Mouse (Mus musculus) neural tube, embryonic 12.5 days (tissue): ENCODE results near the gene Tppp2. TPM values are rescaled to one million over a fixed set of nuclear protein-coding genes. Genes with fewer than 3 reads are reported as not detected.
"Not testable (repeated sequence)": the region's sequence is repeated elsewhere in the genome, so short reads cannot be mapped to it uniquely, and the experiment has no call there.

ENCODE experiments used
- ATAC-seq: fragments of 200-750 bp; cut with Nextera tagmentation; 2 replicates; pipeline ENCODE4 v1.8.0; 2017; ENCODE audit warnings: low read depth, mild to moderate bottlenecking, moderate TSS enrichment, moderate library complexity; ENCODE audit not compliant: low FRiP score
- H3K27ac ChIP-seq: fragments of 300-500 bp; sonication (generic); 2 replicates; pipeline ENCODE4 v1.5.1; 2016
- H3K27me3 ChIP-seq: fragments of 300-500 bp; sonication (generic); replicated peaks from 2 replicates; pipeline ENCODE4 v1.6.1; 2016; ENCODE audit warnings: mild to moderate bottlenecking
- H3K36me3 ChIP-seq: fragments of 300-500 bp; sonication (generic); 2 replicates; pipeline ENCODE4 v1.6.1; 2016; ENCODE audit warnings: mild to moderate bottlenecking
- H3K4me1 ChIP-seq: fragments of 300-500 bp; sonication (generic); 2 replicates; pipeline ENCODE4 v1.6.1; 2016
- H3K4me2 ChIP-seq: fragments of 300-500 bp; sonication (generic); replicated peaks from 2 replicates; pipeline ENCODE4 v1.6.1; 2016; ENCODE audit warnings: mild to moderate bottlenecking
- H3K4me3 ChIP-seq: fragments of 300-500 bp; sonication (generic); 2 replicates; pipeline ENCODE4 v1.5.1; 2016
- H3K9ac ChIP-seq: fragments of 300-500 bp; sonication (generic); 2 replicates; pipeline ENCODE4 v1.6.1; 2016; ENCODE audit warnings: mild to moderate bottlenecking
- H3K9me3 ChIP-seq: fragments of 300-500 bp; sonication (generic); 2 replicates; pipeline ENCODE4 v1.6.1; 2016; ENCODE audit warnings: mild to moderate bottlenecking
- WGBS: fragments of 180-500 bp; shearing (Covaris S2); methylation state at CpG from one replicate; pipeline ENCODE4 v1.1.7; 2016; 5-methylcytosine and 5-hydroxymethylcytosine counted together
- polyA plus RNA-seq: library from polyadenylated mRNA; unstranded; fragments of >200 nt; fragmentation: Nextera tagmentation; extraction: Ambion mirVana; gene quantifications from 2 replicates; pipeline ENCODE4 v1.2.1, GENCODE M21; 2016

Tppp2 gene
- polyA plus RNA-seq, 1 experiment from 2014 or later, result not detected

DNA sequence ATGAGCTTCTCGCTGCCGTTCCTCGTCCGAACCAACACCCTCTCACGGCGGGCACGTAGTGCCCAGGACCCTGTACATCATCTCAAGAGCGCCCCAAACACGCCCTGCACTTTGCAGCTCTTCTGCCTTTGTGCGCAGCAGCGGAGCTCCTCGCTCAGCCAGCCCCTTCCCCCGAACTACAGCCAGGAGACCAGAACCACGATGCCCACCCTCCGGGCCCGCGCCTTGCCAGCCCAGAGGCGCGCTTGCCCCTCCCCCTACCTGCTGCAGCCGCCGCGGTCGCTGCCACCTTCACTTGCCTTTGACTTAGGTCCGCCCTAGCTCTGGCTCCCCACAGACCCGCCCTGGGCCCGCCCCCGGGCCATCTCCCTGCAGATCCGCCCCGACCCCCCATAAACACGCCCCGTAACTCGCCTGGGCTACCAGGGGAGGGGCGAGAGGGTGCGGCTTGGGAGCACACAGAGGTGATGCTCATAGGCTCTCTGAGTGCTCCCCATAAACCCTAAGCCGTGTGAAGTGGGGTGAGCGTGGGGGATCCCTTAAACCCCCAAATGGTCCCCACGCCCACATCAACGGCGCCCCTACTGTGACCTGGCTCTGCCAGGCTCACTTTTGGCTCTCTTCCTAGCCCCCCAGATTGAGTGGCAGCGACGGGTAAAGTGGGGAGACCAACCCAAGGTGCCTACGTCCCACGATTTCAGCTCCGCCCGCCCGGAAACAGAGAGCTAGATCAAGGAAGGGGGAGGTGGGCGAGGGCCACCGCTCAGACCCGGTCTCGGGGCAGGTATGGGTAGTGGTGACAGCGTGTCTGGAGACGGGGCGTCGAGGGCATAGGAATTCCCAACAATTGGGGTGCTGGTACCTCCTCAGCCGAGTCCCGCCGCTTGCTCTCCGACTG is 4.9 kb upstream of the Tppp2 start:
- Histone ChIP-seq H3K27me3 (peaks cover 19% of the 10 kb centered on the region), H3K36me3 (no peaks in the 10 kb centered on the region), H3K4me2 (peak overlapping the region; percentile 100), H3K4me3 (peak overlapping the region; percentile 55), H3K9ac (peak overlapping the region; percentile 67), H3K4me1 (peaks cover 21% of the 10 kb centered on the region), H3K27ac (no peak overlapping the region), H3K9me3 (no peaks in the 10 kb centered on the region)
- WGBS, result under 1% methylated on average over 58 of the region's 58 CpGs
- ATAC-seq, result peak; percentile 62

DNA sequence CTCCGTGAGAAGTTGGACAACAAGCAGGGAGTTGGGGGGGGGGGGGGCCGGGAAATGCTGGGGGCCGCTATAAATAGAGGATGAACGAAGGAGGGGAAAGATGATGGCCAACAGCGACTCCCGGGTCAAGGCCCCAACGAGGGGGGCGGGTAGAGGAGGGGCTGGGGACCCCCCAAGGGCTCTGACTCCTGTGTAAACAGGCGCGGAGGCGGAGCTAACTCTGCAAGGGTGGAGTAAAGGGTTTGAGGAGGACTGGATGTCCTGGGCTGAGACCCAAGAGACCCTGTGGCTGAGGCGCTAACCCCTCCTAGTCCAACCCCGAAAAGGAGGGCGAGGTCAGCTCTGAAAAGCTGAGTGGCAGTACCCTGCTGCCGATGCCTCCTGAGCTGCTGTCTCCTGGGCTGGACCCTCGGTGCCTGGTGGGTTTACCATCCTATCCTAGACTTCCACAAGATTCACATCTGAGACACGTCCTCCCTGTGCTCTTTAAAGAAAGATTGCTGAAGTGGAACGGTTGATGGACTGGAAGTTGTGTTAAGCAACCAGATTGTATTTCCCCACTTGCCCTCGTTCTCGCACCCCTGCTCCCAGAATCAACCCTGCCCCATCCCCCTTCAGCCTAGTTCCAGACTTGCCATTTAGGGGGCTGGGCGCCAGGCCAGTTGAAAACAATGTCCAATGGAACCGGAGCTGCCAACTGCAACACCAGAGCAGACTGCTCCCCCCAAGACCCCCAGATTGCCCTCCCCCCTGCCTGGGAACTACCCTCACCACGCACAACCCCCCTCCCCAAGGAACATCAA is 4.1 kb upstream of the Tppp2 start, which contains the start of gene Ndrg2:
TSS of gene Ndrg2 (minus strand) at position 199 of the 803 bp plus-strand sequence.
- Histone ChIP-seq H3K9me3 (no peaks in the 10 kb centered on the region), H3K4me2 (peak within 1 kb of the TSS; percentile 100), H3K9ac (peak within 1 kb of the TSS; percentile 67), H3K27me3 (peaks cover 19% of the 10 kb centered on the region), H3K27ac (no peak within 1 kb of the TSS), H3K4me3 (peak within 1 kb of the TSS; percentile 55), H3K36me3 (no peaks in the 10 kb centered on the region), H3K4me1 (peaks cover 21% of the 10 kb centered on the region)
- peak; percentile 67 for ATAC-seq
- WGBS, result 2% methylated on average over 21 of the region's 23 CpGs

DNA sequence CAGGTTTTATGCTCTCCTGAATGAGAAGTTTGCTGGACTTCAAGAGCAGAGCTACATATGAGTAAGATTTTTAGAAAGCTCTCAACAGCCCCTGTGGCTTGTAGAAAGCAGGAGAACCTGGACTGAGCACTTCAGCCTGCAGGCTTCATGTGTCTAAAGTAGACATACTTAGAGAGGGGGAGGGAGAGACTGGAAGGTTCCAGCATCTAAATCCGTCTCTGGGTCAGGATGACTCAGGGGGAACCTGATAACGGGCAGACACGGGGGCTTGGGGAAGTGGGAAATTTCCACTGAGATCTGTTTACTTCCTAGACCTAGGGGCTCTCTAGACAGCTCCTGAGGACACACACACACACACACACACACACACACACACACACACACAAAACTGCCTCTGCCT is 3.2 kb upstream of the Tppp2 start:
- WGBS, result 39% methylated on average over 3 of the region's 3 CpGs
- H3K4me2 ChIP-seq, result no peak overlapping the region

DNA sequence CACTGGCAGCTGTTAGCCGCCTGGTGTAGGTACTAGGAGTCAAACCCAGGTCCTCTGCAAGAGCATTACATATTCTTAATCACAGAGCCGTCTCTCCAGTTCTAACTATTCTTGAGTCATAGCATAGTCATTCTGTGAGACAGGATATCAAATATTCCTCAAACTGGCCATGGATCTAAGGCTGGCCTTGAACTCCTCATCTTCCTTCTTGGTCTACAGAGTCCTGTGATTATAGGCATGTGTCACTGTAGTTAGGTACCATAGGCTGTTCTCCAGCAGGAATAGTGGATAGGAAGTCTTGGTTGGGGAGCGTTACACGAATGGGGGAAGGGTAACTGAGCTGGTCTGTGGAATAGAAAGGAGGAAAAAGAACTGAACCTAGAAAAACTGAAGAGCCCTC is 1.7 kb upstream of the Tppp2 start:
- no peaks in the 10 kb centered on the region for H3K36me3 ChIP-seq
- no peak overlapping the region for H3K4me2 ChIP-seq
- no peak overlapping the region for H3K4me3 ChIP-seq
- H3K27ac ChIP-seq, result no peak overlapping the region
- H3K9me3 ChIP-seq, result no peaks in the 10 kb centered on the region
- no peak for ATAC-seq
- 84% methylated on average over 4 of the region's 4 CpGs for WGBS
- peaks cover 21% of the 10 kb centered on the region for H3K4me1 ChIP-seq
- no peak overlapping the region for H3K9ac ChIP-seq
- peaks cover 12% of the 10 kb centered on the region for H3K27me3 ChIP-seq

More for the DNA sequence above, 3.2 kb upstream of the Tppp2 start:
- Histone ChIP-seq H3K4me1 (peaks cover 21% of the 10 kb centered on the region), H3K9me3 (no peaks in the 10 kb centered on the region), H3K27me3 (peaks cover 19% of the 10 kb centered on the region), H3K36me3 (no peaks in the 10 kb centered on the region), H3K9ac (no peak overlapping the region), H3K4me3 (no peak overlapping the region), H3K27ac (no peak overlapping the region)
- ATAC-seq, result no peak

DNA sequence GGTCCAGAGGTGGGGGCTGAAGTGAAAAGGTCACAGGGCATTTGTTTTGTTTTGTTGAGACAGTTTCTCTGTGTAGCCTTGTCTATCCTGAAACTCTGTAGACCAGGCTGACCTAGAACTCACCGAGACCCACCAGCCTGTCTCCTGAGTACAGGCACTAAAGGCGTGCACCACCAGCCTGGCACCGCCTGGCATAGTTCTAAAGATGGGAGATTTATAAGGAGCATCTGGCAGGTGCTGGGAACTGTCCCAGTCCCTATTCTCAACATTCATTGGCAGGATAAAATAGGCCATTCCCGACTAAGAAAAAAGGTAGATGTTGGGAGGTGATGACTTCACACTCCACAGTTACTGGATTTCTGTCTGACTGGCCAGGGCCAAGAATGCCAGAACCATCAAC is 741 bp downstream of the Tppp2 start:
- 89% methylated on average over 4 of the region's 4 CpGs for WGBS
- Histone ChIP-seq H3K4me3 (no peak overlapping the region), H3K4me1 (peaks cover 5% of the 10 kb centered on the region), H3K27me3 (no peaks in the 10 kb centered on the region), H3K9ac (no peak overlapping the region), H3K36me3 (no peaks in the 10 kb centered on the region), H3K4me2 (no peak overlapping the region), H3K9me3 (no peaks in the 10 kb centered on the region), H3K27ac (no peak overlapping the region)
- ATAC-seq, result no peak

DNA sequence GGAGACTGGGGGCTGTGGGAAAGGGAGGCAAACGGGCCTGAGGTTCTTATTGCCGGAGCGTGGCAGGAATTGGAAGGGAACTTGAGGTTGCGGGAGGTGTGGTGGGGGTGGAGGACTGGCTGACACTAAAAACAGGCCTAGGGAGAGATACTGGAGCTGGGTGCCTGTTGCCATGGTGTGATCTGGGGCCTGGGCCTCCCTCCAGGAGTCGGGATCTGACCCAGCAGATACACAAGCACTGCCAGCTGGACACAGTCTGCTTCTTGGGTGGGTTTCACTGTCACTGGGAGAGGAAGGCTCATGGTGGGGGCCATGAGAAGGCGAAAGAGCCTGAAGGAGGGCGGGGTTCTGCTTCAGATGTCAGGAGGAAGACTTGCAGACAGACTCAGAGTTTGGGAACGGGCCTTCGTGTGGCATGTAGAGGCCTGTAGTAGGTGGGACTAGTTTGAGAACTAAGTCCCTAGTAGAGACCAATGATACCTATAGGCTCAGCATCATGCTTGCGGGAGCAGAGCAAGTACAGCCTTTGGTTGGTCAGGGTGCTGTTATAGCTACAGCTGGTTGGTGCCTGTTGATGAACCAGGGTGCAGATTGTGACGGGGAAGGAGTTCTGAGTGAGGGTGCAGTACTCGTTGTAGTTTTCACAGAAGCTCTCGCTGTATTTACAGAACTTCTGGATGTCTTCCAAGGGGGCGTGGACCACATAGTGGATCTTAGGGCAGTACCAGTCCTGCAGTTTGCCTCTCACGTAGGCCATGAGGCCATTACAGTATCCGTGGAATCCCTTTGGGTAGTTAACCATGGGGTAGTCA is 3.7 kb downstream of the Tppp2 start:
- no peak for ATAC-seq
- Histone ChIP-seq H3K4me2 (no peak overlapping the region), H3K9me3 (no peaks in the 10 kb centered on the region), H3K4me3 (no peak overlapping the region), H3K27me3 (no peaks in the 10 kb centered on the region), H3K4me1 (no peaks in the 10 kb centered on the region), H3K27ac (no peak overlapping the region), H3K36me3 (no peaks in the 10 kb centered on the region), H3K9ac (no peak overlapping the region)
- WGBS, result 90% methylated on average over 16 of the region's 16 CpGs

DNA sequence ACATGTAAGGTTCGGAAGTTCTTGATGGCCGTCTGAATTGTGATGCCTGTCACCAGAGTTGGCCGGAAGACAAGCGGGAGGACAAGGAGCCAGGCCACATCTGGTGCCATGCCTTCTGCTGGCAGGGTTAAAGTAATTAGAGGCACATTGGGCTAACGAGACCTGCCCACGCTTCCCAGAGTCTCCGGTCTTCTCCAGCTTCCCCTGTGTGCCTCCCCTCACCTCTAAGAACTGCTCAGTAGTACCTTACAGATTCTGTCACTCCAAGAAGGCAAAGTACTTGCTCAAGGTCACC is 4.3 kb downstream of the Tppp2 start, which contains the start of gene Rnase13:
TSS of gene Rnase13 (minus strand) at position 203 of the 295 bp plus-strand sequence.
- no peak within 1 kb of the TSS for H3K9ac ChIP-seq

DNA sequence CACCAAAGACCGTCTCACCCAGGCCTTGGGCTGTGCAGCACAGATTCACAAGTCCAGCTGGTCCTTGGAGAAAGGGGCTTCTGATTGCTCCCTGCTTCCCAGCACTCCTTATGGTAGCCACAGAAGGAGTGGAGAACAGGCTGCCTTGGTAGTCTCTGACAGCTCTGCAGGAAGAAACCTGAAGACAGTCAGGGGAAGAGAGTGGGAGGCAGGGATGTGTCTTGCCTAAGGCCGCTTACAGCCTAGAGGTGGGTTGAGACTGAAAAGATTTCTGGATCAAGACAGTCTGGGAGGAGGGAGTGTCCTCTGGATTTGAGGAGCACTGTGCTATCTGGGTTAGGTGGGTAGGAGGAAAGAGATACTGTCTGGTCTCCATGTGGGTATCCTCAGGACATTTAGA is 4.7 kb downstream of the Tppp2 start:
- WGBS, result 85% methylated on average over 2 of the region's 2 CpGs
- Histone ChIP-seq H3K27ac (no peak overlapping the region), H3K4me2 (no peak overlapping the region), H3K9ac (no peak overlapping the region), H3K4me1 (no peaks in the 10 kb centered on the region), H3K9me3 (no peaks in the 10 kb centered on the region), H3K27me3 (no peaks in the 10 kb centered on the region), H3K4me3 (no peak overlapping the region), H3K36me3 (no peaks in the 10 kb centered on the region)
- ATAC-seq, result no peak

More for the DNA sequence above, 4.3 kb downstream of the Tppp2 start, which contains the start of gene Rnase13:
- Histone ChIP-seq H3K4me2 (no peak within 1 kb of the TSS), H3K27me3 (no peaks in the 10 kb centered on the region), H3K27ac (no peak within 1 kb of the TSS), H3K4me3 (no peak within 1 kb of the TSS), H3K36me3 (no peaks in the 10 kb centered on the region), H3K9me3 (no peaks in the 10 kb centered on the region), H3K4me1 (no peaks in the 10 kb centered on the region)
- WGBS, result 88% methylated on average over 7 of the region's 7 CpGs
- no peak for ATAC-seq

DNA sequence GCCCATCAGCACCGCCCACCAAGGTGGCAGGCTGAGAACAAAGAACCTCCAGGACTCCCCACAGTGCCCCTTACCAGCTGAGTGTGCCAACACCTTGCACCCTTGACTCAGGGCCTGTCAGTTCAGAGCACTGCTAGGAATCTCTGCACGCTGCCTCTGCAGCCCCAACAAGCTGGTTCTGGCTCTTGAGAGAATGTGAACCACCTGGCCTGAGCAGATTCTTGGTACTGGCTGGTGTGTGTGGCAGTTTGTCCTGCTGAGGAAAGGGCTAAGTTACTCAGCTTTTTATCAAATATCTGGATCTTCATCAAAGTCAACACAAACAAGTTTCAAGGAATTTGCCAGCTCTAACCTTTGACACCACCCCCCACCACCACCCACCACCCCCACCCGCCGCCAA is 5.3 kb downstream of the Tppp2 start:
- Histone ChIP-seq H3K4me2 (no peak overlapping the region), H3K36me3 (no peaks in the 10 kb centered on the region), H3K27me3 (no peaks in the 10 kb centered on the region), H3K9ac (no peak overlapping the region), H3K4me1 (no peaks in the 10 kb centered on the region), H3K27ac (no peak overlapping the region), H3K4me3 (no peak overlapping the region), H3K9me3 (no peaks in the 10 kb centered on the region)
- ATAC-seq, result no peak
- WGBS, result 86% methylated on average over 4 of the region's 4 CpGs

DNA sequence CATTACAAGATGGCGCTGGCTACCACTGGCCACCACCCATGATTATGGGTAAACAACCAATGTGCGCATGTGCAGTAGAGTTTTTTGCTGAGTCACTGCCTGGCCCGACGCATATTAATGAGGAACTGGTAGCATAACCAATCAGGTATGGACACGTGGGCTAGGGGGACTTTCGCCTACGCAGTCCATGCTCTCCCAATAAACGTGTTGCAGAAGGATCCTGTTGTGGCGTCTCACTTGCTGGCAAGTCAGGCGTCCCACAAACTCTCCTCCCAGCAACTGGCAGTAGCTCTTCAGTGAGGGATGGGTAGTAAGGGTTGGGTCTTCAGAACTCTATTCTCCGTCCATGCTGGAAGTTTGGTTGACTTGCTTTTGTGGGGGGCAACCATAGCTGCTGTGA is 8.7 kb downstream of the Tppp2 start:
- not testable (repeated sequence) for H3K9me3 ChIP-seq, H3K4me2 ChIP-seq, H3K4me3 ChIP-seq, H3K4me1 ChIP-seq, H3K27me3 ChIP-seq, H3K9ac ChIP-seq, ATAC-seq, H3K36me3 ChIP-seq, H3K27ac ChIP-seq
- WGBS, result 94% methylated on average over 11 of the region's 11 CpGs

DNA sequence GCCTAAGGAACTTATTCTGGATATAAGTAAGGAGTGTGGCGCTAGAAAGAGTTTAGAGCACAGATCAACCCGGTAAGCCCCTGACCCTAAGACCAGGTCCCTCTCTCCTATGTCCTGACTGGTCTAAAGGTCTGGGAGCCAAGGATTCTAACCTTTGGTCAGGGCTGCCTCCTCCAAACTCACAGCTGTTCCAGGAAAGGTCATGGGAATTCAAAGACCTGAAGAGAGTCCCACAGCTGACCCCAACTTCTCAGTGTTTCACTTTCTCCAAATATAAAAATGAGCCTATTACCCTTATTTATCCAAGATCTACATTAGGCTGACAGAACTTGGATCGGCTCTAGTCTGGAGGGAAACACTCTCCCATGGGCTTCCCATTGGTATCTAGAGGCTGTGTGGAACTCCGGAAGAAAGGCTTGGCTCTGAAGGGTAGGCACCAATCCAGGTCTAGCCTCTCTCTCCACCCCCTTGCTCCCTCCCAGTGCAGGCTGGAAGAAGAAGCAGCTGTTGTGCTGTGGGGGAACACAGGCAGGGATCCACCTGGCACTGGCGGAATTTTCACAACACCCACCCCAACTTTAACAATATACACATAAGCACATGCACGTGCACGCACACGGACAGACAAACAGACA is 11.2 kb downstream of the Tppp2 start:
- ATAC-seq, result no peak
- H3K36me3 ChIP-seq, result no peaks in the 10 kb centered on the region
- H3K9me3 ChIP-seq, result no peaks in the 10 kb centered on the region
- H3K9ac ChIP-seq, result no peak overlapping the region
- WGBS, result 86% methylated on average over 8 of the region's 8 CpGs
- H3K4me1 ChIP-seq, result no peaks in the 10 kb centered on the region
- no peak overlapping the region for H3K27ac ChIP-seq
- H3K4me2 ChIP-seq, result no peak overlapping the region
- H3K27me3 ChIP-seq, result 0 out of 2 replicates have a peak, but pooled peaks cover 4% of the 10 kb centered on the region
- no peak overlapping the region for H3K4me3 ChIP-seq
